Mouse (Mus musculus) neural tube, embryonic 13.5 days (tissue): ENCODE data around the gene Xpo6. TPM values are rescaled to one million over a fixed set of nuclear protein-coding genes. Genes with fewer than 3 reads are reported as not detected.
A peak's percentile ranks its signal among the peaks of the same experiment; 100 is the strongest.

Experiments used
- ATAC-seq: fragments of 200-750 bp; cut with Nextera tagmentation; 2 replicates; pipeline ENCODE4 v1.8.0; 2017; ENCODE audit warnings: low read depth, mild to moderate bottlenecking, moderate TSS enrichment, moderate library complexity
- H3K27ac ChIP-seq: fragments of 300-500 bp; sonication (generic); replicated peaks from 2 replicates; pipeline ENCODE4 v1.5.1; 2015; ENCODE audit warnings: moderate library complexity, mild to moderate bottlenecking, inconsistent platforms
- H3K27me3 ChIP-seq: fragments of 300-500 bp; sonication (generic); 2 replicates; pipeline ENCODE4 v1.6.1; 2015; ENCODE audit warnings: mild to moderate bottlenecking, inconsistent platforms
- H3K36me3 ChIP-seq: fragments of 300-500 bp; sonication (generic); 2 replicates; pipeline ENCODE4 v1.6.1; 2015; ENCODE audit warnings: mild to moderate bottlenecking, inconsistent platforms
- H3K4me1 ChIP-seq: fragments of 300-500 bp; sonication (generic); replicated peaks from 2 replicates; pipeline ENCODE4 v1.6.1; 2015; ENCODE audit warnings: inconsistent platforms
- H3K4me2 ChIP-seq: fragments of 300-500 bp; sonication (generic); 2 replicates; pipeline ENCODE4 v1.6.1; 2015; ENCODE audit warnings: inconsistent platforms, mild to moderate bottlenecking, moderate library complexity
- H3K4me3 ChIP-seq: fragments of 300-500 bp; sonication (generic); 2 replicates; pipeline ENCODE4 v1.5.1; 2015; ENCODE audit warnings: mild to moderate bottlenecking, inconsistent platforms
- H3K9ac ChIP-seq: fragments of 300-500 bp; sonication (generic); 2 replicates; pipeline ENCODE4 v1.6.1; 2015; ENCODE audit warnings: moderate library complexity, mild to moderate bottlenecking, inconsistent platforms
- H3K9me3 ChIP-seq: fragments of 300-500 bp; sonication (generic); 2 replicates; pipeline ENCODE4 v1.6.1; 2016; ENCODE audit warnings: inconsistent platforms
- WGBS: fragments of 180-500 bp; shearing (Covaris S2); methylation state at CpG from one replicate; pipeline ENCODE4 v1.1.7; 2015; 5-methylcytosine and 5-hydroxymethylcytosine counted together
- polyA plus RNA-seq: library from polyadenylated mRNA; unstranded; fragments of >200 nt; fragmentation: Nextera tagmentation; extraction: Ambion mirVana; gene quantifications from 2 replicates; pipeline ENCODE4 v1.2.1, GENCODE M21; 2015

Gene Xpo6
- polyA plus RNA-seq, 1 experiment from 2014 or later, result 47.8 TPM

DNA sequence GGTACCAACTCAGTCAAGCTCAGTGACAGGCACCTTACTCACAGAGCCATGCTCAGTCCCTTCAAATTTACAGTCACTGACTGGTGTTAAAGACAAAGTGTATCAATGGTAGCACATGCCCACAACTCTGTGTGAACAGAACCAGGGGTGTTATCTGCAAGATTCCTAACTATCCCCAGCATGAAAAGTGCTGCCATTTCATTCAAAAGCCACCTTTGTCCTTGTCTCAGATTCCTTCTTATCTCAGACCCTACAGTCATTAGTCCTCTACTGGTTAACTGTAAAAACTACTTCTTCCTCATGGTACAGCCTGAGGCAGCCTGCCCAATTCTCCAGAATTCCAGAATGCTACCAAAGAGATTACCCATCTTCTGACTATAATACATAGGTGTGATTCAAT, 14.3 kb downstream of the Xpo6 start:
- no peak for ATAC-seq
- H3K4me1 ChIP-seq, result peaks cover 30% of the 10 kb centered on the region
- H3K27ac ChIP-seq, result no peak overlapping the region
- H3K4me2 ChIP-seq, result no peak overlapping the region
- H3K4me3 ChIP-seq, result no peak overlapping the region
- no peak overlapping the region for H3K9ac ChIP-seq
- H3K36me3 ChIP-seq, result 0 out of 2 replicates have a peak, but pooled peaks cover 4% of the 10 kb centered on the region
- no peaks in the 10 kb centered on the region for H3K27me3 ChIP-seq
- no peaks in the 10 kb centered on the region for H3K9me3 ChIP-seq

DNA sequence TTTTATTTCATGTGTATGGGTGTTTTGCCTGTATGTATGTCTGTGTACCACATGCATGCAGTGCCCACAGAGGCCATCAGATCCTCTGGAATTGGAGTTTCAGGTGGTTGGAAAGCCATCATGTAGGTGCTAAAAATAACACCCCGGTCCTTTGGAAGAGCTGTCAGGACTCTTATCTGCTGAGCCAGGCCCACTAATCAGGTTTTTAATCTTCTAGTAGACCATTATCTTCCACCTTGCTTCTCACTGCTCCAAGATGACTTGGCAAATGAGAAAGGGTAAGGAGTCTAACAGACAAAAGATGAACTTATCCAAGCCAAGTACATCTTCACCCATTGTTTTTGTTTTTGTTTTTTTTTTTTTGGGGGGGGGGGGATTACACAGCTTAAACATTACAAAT, 16.7 kb downstream of the Xpo6 start:
- H3K9me3 ChIP-seq, result no peaks in the 10 kb centered on the region
- H3K4me3 ChIP-seq, result no peak overlapping the region
- no peak for ATAC-seq
- H3K27ac ChIP-seq, result no peak overlapping the region
- H3K4me1 ChIP-seq, result peaks cover 41% of the 10 kb centered on the region
- whole genome bisulfite sequencing, result 79% methylated on average over 1 of the region's 1 CpGs
- no peaks in the 10 kb centered on the region for H3K36me3 ChIP-seq
- no peak overlapping the region for H3K4me2 ChIP-seq
- H3K9ac ChIP-seq, result no peak overlapping the region
- no peaks in the 10 kb centered on the region for H3K27me3 ChIP-seq

DNA sequence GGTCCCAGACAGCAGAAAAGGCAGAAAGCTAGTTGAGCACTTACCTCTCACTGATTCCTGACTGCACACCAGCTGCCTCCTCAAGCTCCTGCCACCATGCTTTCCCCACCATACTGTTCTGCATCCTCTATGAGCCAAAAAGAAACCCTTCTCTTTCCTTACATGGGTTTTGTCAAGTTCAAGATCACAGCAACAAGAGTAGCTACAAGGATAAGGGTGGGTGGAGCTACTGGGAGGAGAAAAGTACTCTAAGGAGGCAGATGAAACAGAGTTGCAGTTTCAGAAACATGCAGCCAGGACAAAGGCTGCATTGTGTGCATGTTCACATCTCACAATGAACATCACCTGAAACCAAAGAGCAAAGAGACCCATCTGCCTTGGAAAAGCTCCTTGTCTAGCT, 18.8 kb downstream of the Xpo6 start:
- H3K4me3 ChIP-seq, result no peak overlapping the region
- H3K36me3 ChIP-seq, result no peaks in the 10 kb centered on the region
- H3K9me3 ChIP-seq, result no peaks in the 10 kb centered on the region
- ATAC-seq, result no peak
- no peak overlapping the region for H3K4me2 ChIP-seq
- no peaks in the 10 kb centered on the region for H3K27me3 ChIP-seq
- H3K27ac ChIP-seq, result 0 out of 2 replicates have a peak overlapping the region, but pooled peaks have one; percentile 28
- peaks cover 41% of the 10 kb centered on the region for H3K4me1 ChIP-seq
- H3K9ac ChIP-seq, result no peak overlapping the region

DNA sequence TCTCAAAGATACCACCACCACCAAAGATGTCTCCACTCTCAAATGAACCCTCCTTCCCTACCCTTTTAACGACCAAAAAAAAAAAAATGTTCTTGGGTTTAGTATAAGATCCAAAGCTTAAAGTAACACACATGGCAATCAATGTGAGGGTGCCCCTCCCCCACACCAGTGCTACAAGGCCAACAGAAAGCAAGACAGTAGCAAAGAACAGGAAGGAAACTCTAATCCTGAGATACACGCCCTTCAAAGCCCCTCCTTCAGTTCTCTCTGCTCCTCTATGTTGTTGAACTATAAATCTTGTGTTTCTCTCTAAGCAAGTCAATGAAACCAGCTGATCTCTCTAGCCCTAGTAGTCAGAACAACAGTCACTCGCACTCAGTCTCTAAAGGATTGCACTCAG, 19.3 kb downstream of the Xpo6 start:
- Histone ChIP-seq H3K27ac (no peak overlapping the region), H3K4me1 (peaks cover 41% of the 10 kb centered on the region), H3K4me3 (no peak overlapping the region), H3K9me3 (no peaks in the 10 kb centered on the region), H3K4me2 (no peak overlapping the region), H3K36me3 (no peaks in the 10 kb centered on the region), H3K9ac (no peak overlapping the region), H3K27me3 (no peaks in the 10 kb centered on the region)
- 61% methylated on average over 3 of the region's 3 CpGs for WGBS
- no peak for ATAC-seq

DNA sequence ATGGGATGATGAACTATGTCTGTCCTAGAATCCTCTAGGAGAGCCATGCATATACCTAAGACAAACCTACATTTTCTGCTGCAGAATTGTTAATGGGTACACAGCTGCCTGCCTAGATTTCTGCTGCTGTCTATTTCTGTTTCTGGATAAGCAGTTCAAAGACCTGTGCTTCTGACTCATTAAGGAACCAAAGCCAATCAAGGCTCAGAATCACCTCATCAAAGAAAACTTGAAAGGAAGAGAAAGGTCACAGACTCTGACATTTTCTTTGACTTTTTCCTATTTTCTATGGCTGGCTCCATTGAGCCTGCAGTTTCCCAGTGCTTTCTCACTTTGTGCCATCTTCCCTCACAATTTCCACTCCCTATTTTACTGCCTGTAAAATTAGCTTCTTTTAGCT, 21.5 kb downstream of the Xpo6 start:
- H3K36me3 ChIP-seq, result 0 out of 2 replicates have a peak, but pooled peaks cover under 1% of the 10 kb centered on the region
- H3K27me3 ChIP-seq, result no peaks in the 10 kb centered on the region
- no peaks in the 10 kb centered on the region for H3K9me3 ChIP-seq
- H3K4me3 ChIP-seq, result no peak overlapping the region
- no peak overlapping the region for H3K4me2 ChIP-seq
- no peak overlapping the region for H3K9ac ChIP-seq
- H3K4me1 ChIP-seq, result peaks cover 33% of the 10 kb centered on the region
- no peak overlapping the region for H3K27ac ChIP-seq
- ATAC-seq, result no peak

DNA sequence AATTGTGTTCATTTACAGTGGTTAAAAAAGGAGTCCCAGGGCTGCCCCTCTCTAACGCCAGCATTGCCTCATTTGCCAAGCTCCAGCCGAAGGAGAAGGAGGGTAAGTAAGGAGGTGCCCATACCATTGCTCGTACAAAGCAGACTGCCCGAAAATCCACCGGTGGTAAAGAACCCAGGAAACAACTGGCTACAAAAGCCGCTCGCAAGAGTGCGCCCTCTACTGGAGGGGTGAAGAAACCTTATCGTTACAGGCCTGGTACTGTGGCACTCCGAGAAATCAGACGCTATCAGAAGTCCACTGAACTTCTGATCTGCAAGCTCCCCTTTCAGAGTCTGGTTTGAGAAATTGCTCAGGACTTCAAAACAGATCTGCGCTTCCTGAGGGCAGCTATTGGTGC, 24.3 kb downstream of the Xpo6 start:
- Histone ChIP-seq H3K4me1 (peaks cover 19% of the 10 kb centered on the region), H3K27me3 (no peaks in the 10 kb centered on the region), H3K36me3 (0 out of 2 replicates have a peak, but pooled peaks cover 19% of the 10 kb centered on the region), H3K27ac (no peak overlapping the region), H3K4me2 (no peak overlapping the region), H3K9ac (no peak overlapping the region), H3K9me3 (no peaks in the 10 kb centered on the region), H3K4me3 (no peak overlapping the region)
- no peak for ATAC-seq
- WGBS, result 96% methylated on average over 12 of the region's 12 CpGs

DNA sequence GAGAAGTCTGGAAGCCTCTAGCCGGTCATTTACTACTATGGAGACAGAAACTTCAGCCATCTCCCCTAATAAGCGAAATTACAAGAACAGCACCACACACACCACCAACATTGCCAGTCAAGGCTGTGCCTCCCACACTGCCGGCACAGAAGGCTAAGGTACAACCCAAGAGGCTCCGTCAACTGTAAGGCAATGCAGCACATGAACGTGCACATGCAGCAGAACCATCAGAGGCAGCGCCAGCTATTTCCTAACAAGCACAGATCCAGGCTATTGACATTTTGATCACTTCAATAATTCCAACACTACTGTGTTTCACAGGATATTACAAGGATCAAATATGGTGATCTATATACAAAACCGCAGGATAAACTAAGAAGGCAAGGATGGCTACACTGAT, 24.8 kb downstream of the Xpo6 start:
- ATAC-seq, result no peak
- Histone ChIP-seq H3K4me1 (peaks cover 18% of the 10 kb centered on the region), H3K27me3 (no peaks in the 10 kb centered on the region), H3K9ac (no peak overlapping the region), H3K9me3 (no peaks in the 10 kb centered on the region), H3K36me3 (peaks cover 24% of the 10 kb centered on the region; the same call in 1 of the 2 replicates), H3K4me3 (no peak overlapping the region), H3K27ac (no peak overlapping the region), H3K4me2 (no peak overlapping the region)
- 92% methylated on average over 7 of the region's 7 CpGs for WGBS

DNA sequence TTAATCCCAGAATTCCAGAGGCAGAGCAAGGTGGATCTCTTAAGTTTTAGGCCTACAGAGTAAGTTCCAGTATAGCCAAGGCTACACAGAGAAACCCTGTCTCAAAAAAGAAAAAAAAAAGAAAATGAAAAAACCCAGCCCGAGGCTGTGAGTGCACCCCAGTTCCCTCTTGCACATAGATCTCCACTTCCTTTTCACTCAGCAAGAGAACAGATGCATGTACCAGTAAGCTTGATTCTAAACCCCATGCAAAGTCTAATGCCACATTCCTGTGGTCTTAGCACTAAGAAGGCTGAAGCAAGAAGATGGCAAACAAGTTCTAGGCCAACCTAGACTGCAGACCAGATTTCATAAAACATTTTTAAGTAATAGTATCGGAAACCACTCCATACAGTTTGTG, 25.4 kb downstream of the Xpo6 start:
- Histone ChIP-seq H3K36me3 (peaks cover 25% of the 10 kb centered on the region; the same call in 1 of the 2 replicates), H3K4me2 (no peak overlapping the region), H3K27ac (no peak overlapping the region), H3K9ac (no peak overlapping the region), H3K4me3 (no peak overlapping the region), H3K27me3 (no peaks in the 10 kb centered on the region), H3K9me3 (no peaks in the 10 kb centered on the region), H3K4me1 (peaks cover 16% of the 10 kb centered on the region)
- WGBS, result 97% methylated on average over 2 of the region's 2 CpGs
- ATAC-seq, result no peak

DNA sequence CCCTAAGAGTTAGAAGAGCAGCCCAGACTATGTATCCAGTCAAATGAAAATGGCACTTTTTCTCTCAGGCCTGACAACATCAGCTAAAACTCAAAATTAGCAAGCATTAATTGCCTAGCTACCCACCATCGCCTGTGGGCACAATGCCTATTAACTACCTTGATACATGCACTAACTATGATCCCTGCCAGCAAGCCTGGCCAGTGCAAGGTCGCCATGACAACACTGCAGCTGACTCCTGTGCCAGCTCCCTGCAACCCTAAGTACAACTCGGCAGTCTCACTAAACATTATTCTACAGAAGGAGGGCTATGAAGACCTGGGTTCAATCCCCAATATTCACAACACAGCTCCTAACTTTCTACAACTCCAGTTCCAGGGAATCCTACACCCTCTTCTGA, 28.3 kb downstream of the Xpo6 start:
- no peak overlapping the region for H3K4me2 ChIP-seq
- H3K4me3 ChIP-seq, result no peak overlapping the region
- H3K9ac ChIP-seq, result no peak overlapping the region
- 0 out of 2 replicates have a peak, but pooled peaks have one; percentile 47 for ATAC-seq
- peaks cover 43% of the 10 kb centered on the region; the same call in 1 of the 2 replicates for H3K36me3 ChIP-seq
- H3K27ac ChIP-seq, result no peak overlapping the region
- H3K4me1 ChIP-seq, result peaks cover 5% of the 10 kb centered on the region; the same call in 1 of the 2 replicates
- 65% methylated on average over 3 of the region's 3 CpGs for WGBS
- no peaks in the 10 kb centered on the region for H3K27me3 ChIP-seq
- H3K9me3 ChIP-seq, result no peaks in the 10 kb centered on the region

DNA sequence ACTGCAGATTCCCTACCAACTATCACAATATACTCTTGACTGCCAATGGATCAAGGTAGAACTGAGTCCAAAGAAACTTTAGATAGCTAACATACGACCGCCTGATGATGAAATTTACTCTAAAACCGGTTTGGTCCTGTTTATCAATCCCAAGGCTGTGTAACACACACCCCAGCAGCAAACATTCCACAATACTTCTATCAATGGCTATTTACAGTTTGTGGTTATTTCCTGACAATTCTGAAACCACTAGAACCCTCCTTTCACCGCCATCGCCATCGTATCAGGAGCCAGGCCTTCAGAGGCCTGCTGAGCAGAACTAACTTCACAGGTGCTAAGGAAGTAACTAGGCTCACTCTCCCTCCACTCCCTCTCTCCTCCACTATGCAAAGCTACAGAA, 31.7 kb downstream of the Xpo6 start:
- Histone ChIP-seq H3K36me3 (peaks cover 62% of the 10 kb centered on the region), H3K27ac (no peak overlapping the region), H3K4me2 (no peak overlapping the region), H3K9me3 (no peaks in the 10 kb centered on the region), H3K27me3 (no peaks in the 10 kb centered on the region), H3K9ac (no peak overlapping the region), H3K4me3 (no peak overlapping the region), H3K4me1 (no peaks in the 10 kb centered on the region; the same call in 1 of the 2 replicates)
- 93% methylated on average over 6 of the region's 6 CpGs for WGBS
- no peak for ATAC-seq

DNA sequence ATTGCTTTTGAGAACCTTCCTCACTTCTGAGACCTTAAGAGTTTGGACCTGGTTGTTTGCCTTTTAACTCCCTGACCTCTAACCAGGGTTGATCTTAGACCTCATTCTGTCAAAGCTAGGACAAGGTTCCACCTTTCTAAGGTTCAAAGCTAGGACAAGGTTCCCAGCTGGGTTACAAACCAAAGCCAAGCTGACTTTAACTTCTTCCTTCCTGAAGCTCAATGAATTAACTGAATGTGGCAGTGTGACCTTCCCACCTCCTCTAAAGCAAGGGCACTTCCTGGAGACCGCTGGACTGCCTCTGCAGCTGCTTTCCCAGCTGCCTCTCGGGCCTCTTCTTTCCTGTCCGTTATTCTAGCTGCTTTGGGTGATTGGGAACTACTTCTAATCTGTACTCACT, 32.9 kb downstream of the Xpo6 start:
- Histone ChIP-seq H3K27me3 (no peaks in the 10 kb centered on the region), H3K4me3 (no peak overlapping the region), H3K4me2 (no peak overlapping the region), H3K9ac (no peak overlapping the region), H3K36me3 (peaks cover 55% of the 10 kb centered on the region), H3K9me3 (no peaks in the 10 kb centered on the region), H3K27ac (no peak overlapping the region), H3K4me1 (no peaks in the 10 kb centered on the region; the same call in 1 of the 2 replicates)
- ATAC-seq, result no peak
- WGBS, result 68% methylated on average over 3 of the region's 3 CpGs

DNA sequence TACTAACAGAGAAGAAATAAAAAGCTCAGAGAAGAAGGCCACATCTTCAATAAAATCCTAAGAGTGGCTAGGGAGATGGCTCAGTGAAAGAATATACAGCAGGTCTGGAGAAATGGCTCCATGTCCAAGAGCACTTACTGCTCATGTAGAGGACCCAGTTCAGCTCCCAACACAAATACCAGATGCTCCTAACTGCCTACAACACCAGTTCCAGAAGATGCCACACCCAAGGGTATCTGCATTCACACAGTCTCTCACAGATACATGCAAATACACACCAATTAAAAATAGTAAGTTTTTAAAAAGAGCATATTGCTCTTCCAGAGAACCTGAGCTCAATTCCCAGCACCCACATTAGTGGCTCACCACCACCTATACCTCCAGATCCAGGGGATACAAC, 33.7 kb downstream of the Xpo6 start:
- Histone ChIP-seq H3K9ac (no peak overlapping the region), H3K9me3 (no peaks in the 10 kb centered on the region), H3K27me3 (no peaks in the 10 kb centered on the region), H3K4me2 (no peak overlapping the region), H3K4me1 (no peaks in the 10 kb centered on the region), H3K27ac (no peak overlapping the region), H3K36me3 (peaks cover 47% of the 10 kb centered on the region), H3K4me3 (no peak overlapping the region)
- no peak for ATAC-seq

DNA sequence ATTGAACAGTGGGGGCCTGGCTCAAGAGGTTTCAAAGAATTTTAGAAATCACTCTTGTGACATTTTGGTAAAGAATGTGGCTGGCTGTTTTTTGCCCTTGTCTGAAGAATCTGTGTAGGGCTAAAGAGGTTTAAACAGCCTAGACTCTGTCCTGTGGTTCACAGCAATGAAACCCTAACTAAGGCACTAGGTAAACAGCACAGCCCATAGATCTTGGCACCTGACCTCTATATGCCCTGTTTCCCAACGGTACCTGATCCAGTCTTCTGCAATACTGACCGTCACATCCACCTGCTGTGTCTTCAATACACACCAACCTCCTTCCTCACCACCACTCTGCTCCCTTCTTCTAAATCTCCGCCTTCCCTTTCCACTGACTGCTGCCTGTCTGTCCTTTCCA, 42.1 kb downstream of the Xpo6 start:
- H3K9ac ChIP-seq, result no peak overlapping the region
- no peaks in the 10 kb centered on the region for H3K9me3 ChIP-seq
- no peak overlapping the region for H3K27ac ChIP-seq
- H3K4me3 ChIP-seq, result no peak overlapping the region
- H3K36me3 ChIP-seq, result peaks cover 55% of the 10 kb centered on the region
- H3K4me1 ChIP-seq, result no peaks in the 10 kb centered on the region
- H3K27me3 ChIP-seq, result no peaks in the 10 kb centered on the region
- 95% methylated on average over 3 of the region's 3 CpGs for WGBS
- no peak for ATAC-seq
- no peak overlapping the region for H3K4me2 ChIP-seq
